Mouse (Mus musculus) midbrain, embryonic 12.5 days (tissue): ENCODE results near the gene Stk32b. TPM values are rescaled to one million over a fixed set of nuclear protein-coding genes. Genes with fewer than 3 reads are reported as not detected.

ENCODE experiments used
- ATAC-seq: fragments of 200-750 bp; cut with Nextera tagmentation; 2 replicates; pipeline ENCODE4 v1.8.0; 2017; ENCODE audit warnings: low read depth, moderate TSS enrichment, moderate library complexity; ENCODE audit not compliant: low FRiP score
- H3K27ac ChIP-seq: fragments of 300-500 bp; sonication (generic); replicated peaks from 2 replicates; pipeline ENCODE4 v1.5.1; 2016; ENCODE audit warnings: mild to moderate bottlenecking
- H3K27me3 ChIP-seq: fragments of 300-500 bp; sonication (generic); 2 replicates; pipeline ENCODE4 v1.6.1; 2016; ENCODE audit warnings: mild to moderate bottlenecking
- H3K36me3 ChIP-seq: fragments of 300-500 bp; sonication (generic); 2 replicates; pipeline ENCODE4 v1.6.1; 2016
- H3K4me1 ChIP-seq: fragments of 300-500 bp; sonication (generic); 2 replicates; pipeline ENCODE4 v1.6.1; 2016
- H3K4me2 ChIP-seq: fragments of 300-500 bp; sonication (generic); replicated peaks from 2 replicates; pipeline ENCODE4 v1.6.1; 2016; ENCODE audit warnings: mild to moderate bottlenecking, moderate library complexity
- H3K4me3 ChIP-seq: fragments of 300-500 bp; sonication (generic); 2 replicates; pipeline ENCODE4 v1.5.1; 2016; ENCODE audit warnings: mild to moderate bottlenecking
- H3K9ac ChIP-seq: fragments of 300-500 bp; sonication (generic); replicated peaks from 2 replicates; pipeline ENCODE4 v1.6.1; 2016; ENCODE audit warnings: mild to moderate bottlenecking, moderate library complexity
- H3K9me3 ChIP-seq: fragments of 300-500 bp; sonication (generic); 2 replicates; pipeline ENCODE4 v1.6.1; 2016; ENCODE audit warnings: mild to moderate bottlenecking
- WGBS: fragments of 180-500 bp; shearing (Covaris S2); methylation state at CpG from one replicate; pipeline ENCODE4 v1.1.7; 2016; 5-methylcytosine and 5-hydroxymethylcytosine counted together
- polyA plus RNA-seq: library from polyadenylated mRNA; unstranded; fragments of >200 nt; fragmentation: Nextera tagmentation; extraction: Ambion mirVana; gene quantifications from 2 replicates; pipeline ENCODE4 v1.2.1, GENCODE M21; 2016

Stk32b gene
- polyA plus RNA-seq, 1 experiment from 2014 or later, result 5.9 TPM

DNA sequence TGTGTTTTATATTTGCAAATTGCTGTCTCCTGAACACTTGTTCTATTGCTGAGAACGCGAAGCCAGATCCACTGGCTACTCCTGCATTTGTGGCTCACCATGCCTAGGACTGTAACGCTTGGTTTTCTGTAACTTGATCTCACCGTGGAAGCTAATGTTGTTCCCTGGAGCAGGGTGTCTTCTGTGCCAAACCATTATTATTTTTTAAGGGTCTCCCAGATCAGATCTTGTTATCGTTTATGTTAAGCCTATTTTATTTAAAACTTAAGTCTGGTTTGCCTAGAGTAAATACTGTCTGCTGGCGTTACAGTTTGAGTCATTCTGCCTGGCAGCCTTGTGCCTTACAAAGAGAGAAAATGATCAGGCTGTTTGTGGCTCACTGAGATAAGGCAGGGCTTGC lies 3.7 kb upstream of the Stk32b start:
- H3K36me3 ChIP-seq, result no peaks in the 10 kb centered on the region
- 39% methylated on average over 6 of the region's 6 CpGs for WGBS
- no peak overlapping the region for H3K4me3 ChIP-seq
- H3K9me3 ChIP-seq, result no peaks in the 10 kb centered on the region
- H3K9ac ChIP-seq, result no peak overlapping the region
- H3K27ac ChIP-seq, result no peak overlapping the region
- no peak for ATAC-seq
- H3K4me2 ChIP-seq, result no peak overlapping the region
- H3K4me1 ChIP-seq, result 0 out of 2 replicates have a peak, but pooled peaks cover 7% of the 10 kb centered on the region
- H3K27me3 ChIP-seq, result peaks cover 36% of the 10 kb centered on the region

DNA sequence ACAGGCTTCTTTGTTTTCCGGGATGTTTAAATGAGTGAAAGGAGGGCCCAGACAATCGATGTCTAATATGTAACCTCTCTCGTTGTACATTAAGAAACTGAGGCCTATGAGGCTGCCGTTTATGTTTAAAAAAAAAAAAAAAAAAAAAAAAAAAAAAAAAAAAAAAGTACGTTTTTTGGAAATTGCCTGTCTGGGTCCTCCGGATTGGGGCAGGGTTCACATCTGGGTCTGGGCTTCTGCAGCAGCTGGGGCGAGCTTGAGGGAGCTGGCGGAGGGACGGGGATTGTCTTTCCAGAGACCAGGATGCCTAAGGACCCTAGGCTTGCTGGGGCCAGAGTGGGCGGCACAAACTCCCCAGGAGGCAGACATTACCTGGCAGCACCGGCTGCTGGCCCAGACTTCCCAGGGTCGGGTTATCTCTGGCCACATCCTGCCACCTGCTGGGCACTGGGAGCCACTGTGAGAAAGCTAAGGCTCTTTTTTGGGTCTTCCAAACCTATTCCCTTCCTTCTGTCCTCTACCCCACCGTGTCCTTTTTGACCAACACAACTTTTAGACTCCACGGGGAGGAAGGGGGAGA lies 503 bp upstream of the Stk32b start:
- ATAC-seq, result peak; percentile 68
- peak overlapping the region; percentile 68 for H3K27ac ChIP-seq
- no peaks in the 10 kb centered on the region for H3K36me3 ChIP-seq
- H3K9me3 ChIP-seq, result no peaks in the 10 kb centered on the region
- 0 out of 2 replicates have a peak, but pooled peaks cover 7% of the 10 kb centered on the region for H3K4me1 ChIP-seq
- peaks cover 39% of the 10 kb centered on the region for H3K27me3 ChIP-seq
- WGBS, result 0% methylated on average over 14 of the region's 14 CpGs
- H3K4me2 ChIP-seq, result peak overlapping the region; percentile 71
- H3K4me3 ChIP-seq, result peak overlapping the region; percentile 47
- peak overlapping the region; percentile 66 for H3K9ac ChIP-seq

DNA sequence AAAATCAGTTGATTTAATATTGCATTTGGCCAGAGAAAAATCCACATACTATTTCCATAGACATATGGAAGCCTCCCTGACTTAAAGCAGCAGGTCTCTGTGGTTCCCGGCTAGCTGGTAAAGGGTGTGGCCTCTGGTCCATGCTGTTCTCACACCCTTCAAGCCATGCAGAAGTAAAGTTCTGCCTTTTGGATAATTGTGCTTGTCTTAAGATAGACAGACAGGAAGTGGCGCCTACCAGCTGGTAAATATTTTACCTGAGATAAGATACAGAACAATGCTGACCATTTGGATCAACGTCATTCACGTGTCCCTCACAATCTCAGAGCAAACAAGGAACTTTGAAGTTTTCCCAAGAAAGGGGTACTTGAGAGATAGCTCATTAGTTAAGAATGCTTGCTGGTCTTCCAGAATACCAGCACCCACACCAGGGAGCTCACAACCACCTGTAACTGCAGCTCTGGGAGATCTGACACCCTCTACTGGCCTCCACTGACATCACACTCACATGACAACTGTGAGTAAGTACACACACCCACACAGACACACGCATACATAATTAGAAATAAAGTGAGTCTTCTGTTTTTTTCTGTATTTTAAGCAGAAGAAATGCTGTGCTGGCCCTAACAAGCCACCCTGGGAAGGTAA lies 7.6 kb downstream of the Stk32b start:
- H3K9ac ChIP-seq, result no peak overlapping the region
- H3K4me1 ChIP-seq, result no peaks in the 10 kb centered on the region
- no peak overlapping the region for H3K27ac ChIP-seq
- 88% methylated on average over 5 of the region's 5 CpGs for WGBS
- no peak overlapping the region for H3K4me2 ChIP-seq
- no peak for ATAC-seq
- H3K36me3 ChIP-seq, result no peaks in the 10 kb centered on the region
- peaks cover 10% of the 10 kb centered on the region for H3K9me3 ChIP-seq
- no peak overlapping the region for H3K4me3 ChIP-seq
- H3K27me3 ChIP-seq, result no peaks in the 10 kb centered on the region

DNA sequence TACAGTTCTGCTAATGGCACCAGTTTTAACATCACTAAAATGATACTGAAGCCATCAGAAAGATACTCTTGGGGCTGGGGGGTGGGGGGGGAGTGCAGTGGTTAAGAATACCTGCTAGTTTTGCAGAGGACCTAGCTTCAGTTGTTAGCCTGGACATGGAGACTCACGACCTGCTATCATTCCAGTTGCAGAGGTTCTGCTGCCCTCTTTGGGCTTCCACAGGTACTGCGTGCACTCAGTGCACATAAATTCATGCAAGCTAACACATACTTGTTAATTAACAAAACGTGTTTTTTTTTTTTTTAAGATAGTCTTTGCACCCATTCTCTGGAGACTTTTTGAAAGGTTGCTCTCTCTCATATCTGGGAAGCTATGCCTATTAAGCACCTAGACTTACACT lies 8.8 kb downstream of the Stk32b start:
- Histone ChIP-seq H3K4me2 (no peak overlapping the region), H3K4me3 (no peak overlapping the region), H3K36me3 (no peaks in the 10 kb centered on the region), H3K9me3 (peaks cover 10% of the 10 kb centered on the region), H3K27me3 (no peaks in the 10 kb centered on the region), H3K9ac (no peak overlapping the region), H3K27ac (no peak overlapping the region), H3K4me1 (no peaks in the 10 kb centered on the region)
- WGBS, result 63% methylated on average over 3 of the region's 3 CpGs
- ATAC-seq, result no peak

DNA sequence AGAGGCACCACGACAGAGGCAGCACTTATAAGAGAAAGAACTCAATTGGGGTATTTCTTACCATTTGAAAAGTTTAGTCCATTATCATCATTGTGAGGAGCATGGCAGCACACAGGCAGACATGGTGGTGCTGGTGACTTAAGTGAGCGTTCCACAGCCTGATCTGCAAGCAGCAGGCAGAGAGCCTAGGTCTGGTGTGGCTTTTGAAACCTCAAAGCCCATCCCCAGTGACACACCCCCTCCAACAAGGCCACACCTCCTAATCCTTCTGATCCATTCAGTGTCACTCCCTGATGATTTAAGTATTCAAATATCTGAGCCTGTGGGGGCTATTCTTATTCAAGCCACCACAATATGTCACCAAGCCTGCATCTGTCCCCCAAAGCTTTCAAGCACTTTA lies 12.0 kb downstream of the Stk32b start:
- no peak overlapping the region for H3K27ac ChIP-seq
- H3K4me3 ChIP-seq, result no peak overlapping the region
- ATAC-seq, result peak; percentile 44; the same call in 1 of the 2 replicates
- no peak overlapping the region for H3K9ac ChIP-seq
- 63% methylated on average over 2 of the region's 2 CpGs for WGBS
- no peaks in the 10 kb centered on the region for H3K36me3 ChIP-seq
- H3K4me2 ChIP-seq, result no peak overlapping the region
- no peaks in the 10 kb centered on the region for H3K4me1 ChIP-seq
- no peaks in the 10 kb centered on the region for H3K27me3 ChIP-seq
- H3K9me3 ChIP-seq, result peaks cover 10% of the 10 kb centered on the region

DNA sequence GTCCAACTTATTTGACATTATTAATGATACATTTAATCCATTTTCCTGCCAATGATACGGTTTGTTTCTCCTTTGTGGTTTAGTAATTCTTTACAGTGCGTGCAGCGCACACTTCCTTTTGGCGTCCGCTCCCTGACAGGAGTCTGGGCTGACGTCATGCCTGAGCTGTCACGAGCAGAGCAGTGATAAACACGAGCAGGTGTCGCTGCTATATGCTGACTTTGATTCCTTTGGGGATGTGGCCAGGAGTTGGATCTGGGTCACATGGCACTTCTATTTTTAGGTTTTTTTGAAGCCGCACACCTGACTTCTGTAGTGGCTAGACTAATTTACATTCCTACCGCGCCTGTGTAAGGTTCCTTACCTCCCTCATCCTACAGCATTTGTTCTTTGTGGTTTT lies 17.2 kb downstream of the Stk32b start:
- no peak for ATAC-seq
- Histone ChIP-seq H3K4me1 (peaks cover 11% of the 10 kb centered on the region), H3K4me3 (no peak overlapping the region), H3K9ac (no peak overlapping the region), H3K27me3 (no peaks in the 10 kb centered on the region), H3K9me3 (no peaks in the 10 kb centered on the region), H3K27ac (no peak overlapping the region), H3K4me2 (no peak overlapping the region), H3K36me3 (no peaks in the 10 kb centered on the region)
- 87% methylated on average over 12 of the region's 12 CpGs for WGBS

DNA sequence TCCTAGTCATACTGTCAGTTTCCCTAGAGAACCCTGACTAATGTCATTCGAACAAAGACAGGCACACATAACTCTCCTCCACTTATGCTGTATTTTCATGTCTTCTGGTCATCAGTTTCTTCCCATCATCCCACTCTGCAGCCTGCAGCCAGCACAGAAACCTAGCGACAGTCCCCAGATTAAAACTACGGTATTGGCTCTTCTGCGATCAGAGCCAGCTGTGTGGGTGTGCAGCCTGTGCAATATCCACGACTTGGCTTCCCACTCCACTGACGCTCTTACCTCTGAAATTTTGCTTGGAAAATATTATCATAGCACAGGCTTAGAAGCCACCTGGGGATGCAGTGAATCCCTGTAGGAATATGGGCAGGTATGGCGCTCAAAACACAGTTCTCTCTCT lies 19.7 kb downstream of the Stk32b start:
- H3K27ac ChIP-seq, result no peak overlapping the region
- H3K27me3 ChIP-seq, result no peaks in the 10 kb centered on the region
- no peaks in the 10 kb centered on the region for H3K36me3 ChIP-seq
- no peak for ATAC-seq
- H3K9me3 ChIP-seq, result no peaks in the 10 kb centered on the region
- no peak overlapping the region for H3K9ac ChIP-seq
- H3K4me1 ChIP-seq, result peaks cover 11% of the 10 kb centered on the region
- H3K4me2 ChIP-seq, result no peak overlapping the region
- WGBS, result 91% methylated on average over 7 of the region's 7 CpGs
- no peak overlapping the region for H3K4me3 ChIP-seq

DNA sequence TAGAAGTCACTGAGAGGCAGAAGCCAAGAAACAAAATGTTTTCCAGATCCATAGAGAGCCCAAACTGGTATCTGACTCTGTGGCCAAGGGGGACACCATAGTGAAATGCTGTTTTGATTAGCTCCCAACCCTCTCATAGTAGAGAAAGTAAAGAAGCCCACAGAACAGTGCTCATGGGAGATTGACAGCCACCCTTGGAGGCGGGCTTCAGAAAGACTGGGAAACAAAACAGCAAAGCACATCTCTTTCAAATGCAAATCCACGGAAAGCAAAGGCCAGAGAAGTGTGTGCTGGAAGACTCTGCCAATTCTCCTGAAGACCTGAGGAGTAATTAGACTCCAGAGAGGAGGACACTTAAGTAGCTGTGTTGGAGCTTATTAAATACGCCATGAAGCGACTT lies 21.2 kb downstream of the Stk32b start:
- H3K9ac ChIP-seq, result no peak overlapping the region
- H3K4me1 ChIP-seq, result peaks cover 11% of the 10 kb centered on the region
- H3K4me2 ChIP-seq, result no peak overlapping the region
- H3K9me3 ChIP-seq, result no peaks in the 10 kb centered on the region
- H3K36me3 ChIP-seq, result no peaks in the 10 kb centered on the region
- ATAC-seq, result no peak
- H3K27ac ChIP-seq, result no peak overlapping the region
- no peak overlapping the region for H3K4me3 ChIP-seq
- H3K27me3 ChIP-seq, result no peaks in the 10 kb centered on the region
- 28% methylated on average over 4 of the region's 4 CpGs for WGBS

DNA sequence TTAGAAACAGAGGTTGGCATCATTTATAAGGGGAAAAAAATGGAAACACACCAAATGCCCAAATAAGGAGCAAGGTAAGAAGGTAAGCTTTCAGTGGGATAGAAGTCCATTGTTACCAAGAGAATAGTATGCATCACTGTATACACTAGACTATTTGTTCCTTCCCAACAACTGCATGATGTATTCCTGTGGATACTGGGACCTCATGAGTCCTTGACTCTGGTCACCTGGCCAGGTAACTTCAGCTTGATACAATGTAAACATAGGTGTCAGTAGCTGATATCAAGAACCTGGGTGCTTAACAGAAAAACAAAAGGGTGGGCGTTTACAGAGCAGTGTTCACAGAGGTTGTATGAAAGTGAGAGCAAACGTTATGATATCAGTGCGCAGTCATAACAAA lies 24.2 kb downstream of the Stk32b start:
- Histone ChIP-seq H3K27ac (no peak overlapping the region), H3K4me1 (peaks cover 11% of the 10 kb centered on the region), H3K4me3 (no peak overlapping the region), H3K36me3 (no peaks in the 10 kb centered on the region), H3K9ac (no peak overlapping the region), H3K27me3 (no peaks in the 10 kb centered on the region), H3K9me3 (no peaks in the 10 kb centered on the region), H3K4me2 (no peak overlapping the region)
- no peak for ATAC-seq
- 85% methylated on average over 3 of the region's 3 CpGs for WGBS

DNA sequence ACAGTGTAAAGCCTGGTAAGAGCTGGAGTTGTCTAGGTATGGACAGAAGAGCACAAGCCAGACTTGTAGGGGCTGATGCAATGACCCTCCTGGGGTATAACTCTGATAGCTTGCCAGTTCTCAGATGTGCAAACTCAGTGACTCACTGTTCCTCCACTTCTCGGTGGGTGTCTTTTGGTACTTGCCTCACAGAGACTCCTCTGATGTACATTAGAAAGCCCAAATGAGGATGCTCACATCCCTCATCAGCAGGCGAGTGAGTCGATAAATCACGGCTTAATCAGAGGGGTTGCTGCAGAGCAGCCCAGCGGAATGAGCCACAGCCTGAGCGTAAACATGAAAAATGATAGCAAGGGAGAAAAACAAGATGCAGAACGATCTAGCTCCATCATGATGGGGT lies 46.2 kb downstream of the Stk32b start:
- Histone ChIP-seq H3K9me3 (no peaks in the 10 kb centered on the region), H3K4me3 (no peak overlapping the region), H3K27me3 (no peaks in the 10 kb centered on the region), H3K27ac (no peak overlapping the region), H3K36me3 (no peaks in the 10 kb centered on the region), H3K4me2 (no peak overlapping the region), H3K4me1 (no peaks in the 10 kb centered on the region), H3K9ac (no peak overlapping the region)
- no peak for ATAC-seq
- 93% methylated on average over 7 of the region's 7 CpGs for WGBS

DNA sequence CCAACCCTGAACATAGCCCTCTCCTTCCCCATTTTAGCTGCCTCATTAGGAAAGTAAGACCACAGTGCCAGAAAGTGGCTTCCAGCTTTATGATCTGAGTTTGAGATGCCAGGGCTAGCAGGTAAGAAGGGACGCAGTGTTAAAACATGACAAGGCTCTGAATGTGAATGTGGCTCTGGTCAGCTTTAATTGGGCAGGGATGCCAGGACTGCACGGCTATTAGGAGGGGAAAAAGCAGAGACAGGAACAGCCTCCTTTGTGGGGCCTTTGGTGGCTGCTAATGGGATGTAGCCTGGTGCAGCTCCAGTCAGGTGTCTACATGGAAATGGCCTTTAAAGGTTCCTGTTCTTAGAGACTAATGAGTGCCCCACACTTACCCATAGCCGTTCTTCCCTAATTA lies 52.0 kb downstream of the Stk32b start:
- ATAC-seq, result no peak
- no peaks in the 10 kb centered on the region for H3K27me3 ChIP-seq
- H3K4me1 ChIP-seq, result no peaks in the 10 kb centered on the region
- H3K27ac ChIP-seq, result no peak overlapping the region
- no peak overlapping the region for H3K4me2 ChIP-seq
- H3K36me3 ChIP-seq, result no peaks in the 10 kb centered on the region
- no peak overlapping the region for H3K9ac ChIP-seq
- WGBS, result 84% methylated on average over 3 of the region's 3 CpGs
- no peak overlapping the region for H3K4me3 ChIP-seq
- no peaks in the 10 kb centered on the region for H3K9me3 ChIP-seq

DNA sequence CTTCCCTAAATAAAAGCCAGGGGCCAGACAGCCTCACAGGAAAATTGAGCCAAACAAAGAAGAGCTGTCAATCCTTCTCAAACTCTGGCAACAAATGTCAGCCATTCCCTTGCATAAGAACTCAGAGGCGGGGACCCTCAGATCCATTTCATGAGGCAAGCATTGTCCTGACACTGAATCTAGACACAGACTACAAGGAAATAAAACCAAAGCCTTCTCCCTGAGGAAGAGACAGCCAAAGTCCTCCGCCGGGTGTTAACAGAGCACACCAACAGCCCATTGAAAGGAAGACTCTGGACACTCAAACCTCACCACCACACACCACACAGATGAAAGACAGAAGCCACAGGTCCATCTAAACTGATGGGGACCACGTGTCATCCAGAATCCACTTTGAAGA lies 57.8 kb downstream of the Stk32b start:
- H3K4me2 ChIP-seq, result no peak overlapping the region
- no peak overlapping the region for H3K27ac ChIP-seq
- H3K9me3 ChIP-seq, result no peaks in the 10 kb centered on the region
- no peak for ATAC-seq
- H3K4me1 ChIP-seq, result peaks cover 5% of the 10 kb centered on the region; the same call in 1 of the 2 replicates
- WGBS, result 54% methylated on average over 4 of the region's 4 CpGs
- H3K27me3 ChIP-seq, result no peaks in the 10 kb centered on the region
- H3K4me3 ChIP-seq, result no peak overlapping the region
- H3K9ac ChIP-seq, result no peak overlapping the region
- H3K36me3 ChIP-seq, result no peaks in the 10 kb centered on the region

DNA sequence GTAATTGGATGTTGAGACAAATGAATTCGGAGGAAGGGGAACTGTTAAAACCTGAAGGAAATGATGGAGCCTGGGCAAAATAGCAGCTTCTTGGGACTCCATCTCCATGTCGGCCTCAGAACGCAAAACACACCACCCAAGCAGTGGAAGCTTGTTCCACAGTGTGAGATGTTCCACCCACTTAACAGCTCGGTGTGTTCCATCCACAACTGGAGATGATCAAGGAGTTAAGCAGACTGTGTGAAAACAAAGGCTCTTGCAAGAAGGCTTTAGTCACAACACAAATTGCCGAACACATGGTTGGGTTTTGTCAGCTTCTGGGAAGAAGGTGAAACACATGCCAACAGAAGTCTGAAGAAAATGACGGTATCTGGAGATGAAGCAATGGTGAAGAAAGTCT lies 59.2 kb downstream of the Stk32b start:
- Histone ChIP-seq H3K27me3 (no peaks in the 10 kb centered on the region), H3K36me3 (no peaks in the 10 kb centered on the region)
- 85% methylated on average over 6 of the region's 6 CpGs for WGBS

More for the DNA sequence above, 59.2 kb downstream of the Stk32b start:
- ATAC-seq, result no peak
- Histone ChIP-seq H3K9me3 (no peaks in the 10 kb centered on the region), H3K9ac (no peak overlapping the region), H3K4me3 (no peak overlapping the region), H3K27ac (no peak overlapping the region), H3K4me2 (no peak overlapping the region), H3K4me1 (peaks cover 5% of the 10 kb centered on the region; the same call in 1 of the 2 replicates)
